Mouse (Mus musculus): ENCODE data around the gene Insm2. TPM values are rescaled to one million over a fixed set of nuclear protein-coding genes. Genes with fewer than 3 reads are reported as not detected.

Gene Insm2
- polyA plus RNA-seq, 1 experiment = not detected

DNA sequence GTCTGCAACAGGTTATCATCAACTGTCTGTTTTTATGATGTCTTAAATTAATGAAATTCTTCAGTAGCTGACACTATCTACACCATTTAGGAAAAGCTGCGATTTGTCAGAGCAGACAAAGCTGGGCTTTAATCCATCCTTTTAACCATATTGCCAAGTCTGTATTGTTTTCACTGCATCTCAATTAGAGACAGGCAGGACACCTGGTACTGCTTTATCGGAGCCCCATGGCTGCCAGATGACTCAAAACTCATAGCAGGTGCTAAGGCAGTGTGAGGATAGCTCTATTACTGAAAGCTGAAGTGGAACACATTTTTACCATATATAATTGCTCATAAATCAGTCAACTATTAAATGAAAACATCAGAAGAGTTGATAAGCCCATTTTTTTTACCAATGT is 21.1 kb downstream of the Insm2 start:
- TF ChIP-seq FOSL1 (IDR thresholded peaks at IDR 0.05; ENCODE audit: insufficient read depth, low read length, poor library complexity, severe bottlenecking) (no peak), MYOD1 (IDR thresholded peaks at IDR 0.05; ENCODE audit: control insufficient read depth, insufficient read length, low read depth) (no peak), USF1 (IDR thresholded peaks at IDR 0.05; ENCODE audit: low read depth) (no peak), CTCF (IDR thresholded peaks at IDR 0.05; ENCODE audit: control insufficient read depth, insufficient read depth, insufficient read length) (no peak), CEBPB (IDR thresholded peaks at IDR 0.05; ENCODE audit: low read depth) (no peak), MYOG (IDR thresholded peaks at IDR 0.05; ENCODE audit: control insufficient read depth, extremely low read depth, insufficient read length) (no peak), MAX (IDR thresholded peaks at IDR 0.05) (no peak)
- Histone ChIP-seq H3ac (ENCODE audit: control insufficient read depth, insufficient read length, low read depth) (no peak overlapping the region), H3K27me3 (ENCODE audit: control insufficient read depth, insufficient read depth, insufficient read length) (no peaks in the 10 kb centered on the region), H3K4me3 (ENCODE audit: insufficient read depth, poor library complexity, severe bottlenecking) (no peak overlapping the region), H3K79me2 (ENCODE audit: control insufficient read depth, insufficient read depth) (no peaks in the 10 kb centered on the region), H3K79me3 (ENCODE audit: low read depth) (no peaks in the 10 kb centered on the region), H3K36me3 (ENCODE audit: control insufficient read depth, insufficient read depth) (no peaks in the 10 kb centered on the region)

DNA sequence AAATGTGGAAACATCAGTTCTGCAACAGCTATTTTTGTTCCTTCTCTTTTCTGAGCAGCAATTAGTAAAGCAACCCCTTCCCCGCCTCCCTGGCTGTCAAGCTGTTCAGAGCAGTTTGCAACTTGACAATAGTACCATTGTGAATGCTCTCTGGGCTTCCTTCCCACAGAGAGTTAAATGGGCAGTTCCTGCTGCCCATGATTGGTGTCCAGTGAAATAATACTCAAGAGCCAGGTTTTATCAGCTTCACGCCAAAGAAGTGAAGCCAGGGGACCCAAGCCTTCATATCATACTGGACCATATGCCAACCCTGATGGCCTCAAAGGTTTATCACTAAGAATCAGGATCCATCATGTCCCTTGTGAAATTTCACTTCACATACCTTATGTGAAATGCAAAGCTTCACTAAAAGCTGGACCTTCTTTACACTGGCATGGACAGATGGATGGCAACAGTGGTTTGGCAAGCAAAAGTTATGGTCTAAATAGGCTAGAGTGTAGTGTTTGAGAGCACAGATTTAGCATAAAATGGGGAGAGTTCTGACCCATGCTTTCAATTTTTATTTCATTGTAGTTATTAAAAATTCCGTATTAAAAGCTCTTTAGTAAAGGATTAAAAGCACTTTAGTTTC is 23.5 kb downstream of the Insm2 start:
- TF ChIP-seq MYOD1 (IDR thresholded peaks at IDR 0.05; ENCODE audit: control insufficient read depth, insufficient read length, low read depth) = no peak
- TF ChIP-seq CEBPB (IDR thresholded peaks at IDR 0.05; ENCODE audit: low read depth) = no peak
- no peak for TF ChIP-seq USF1 (IDR thresholded peaks at IDR 0.05; ENCODE audit: low read depth)
- TF ChIP-seq MYOG (IDR thresholded peaks at IDR 0.05; ENCODE audit: control insufficient read depth, extremely low read depth, insufficient read length) = no peak
- no peak for TF ChIP-seq FOSL1 (IDR thresholded peaks at IDR 0.05; ENCODE audit: insufficient read depth, low read length, poor library complexity, severe bottlenecking)
- no peak for TF ChIP-seq CTCF (IDR thresholded peaks at IDR 0.05; ENCODE audit: control insufficient read depth, insufficient read depth, insufficient read length)
- TF ChIP-seq MAX (IDR thresholded peaks at IDR 0.05) = no peak
- Histone ChIP-seq H3ac (ENCODE audit: control insufficient read depth, insufficient read length, low read depth) (no peak overlapping the region), H3K79me3 (ENCODE audit: low read depth) (no peaks in the 10 kb centered on the region), H3K36me3 (ENCODE audit: control insufficient read depth, insufficient read depth) (no peaks in the 10 kb centered on the region), H3K27me3 (ENCODE audit: control insufficient read depth, insufficient read depth, insufficient read length) (no peaks in the 10 kb centered on the region), H3K79me2 (ENCODE audit: control insufficient read depth, insufficient read depth) (no peaks in the 10 kb centered on the region), H3K4me3 (ENCODE audit: insufficient read depth, poor library complexity, severe bottlenecking) (no peak overlapping the region)

DNA sequence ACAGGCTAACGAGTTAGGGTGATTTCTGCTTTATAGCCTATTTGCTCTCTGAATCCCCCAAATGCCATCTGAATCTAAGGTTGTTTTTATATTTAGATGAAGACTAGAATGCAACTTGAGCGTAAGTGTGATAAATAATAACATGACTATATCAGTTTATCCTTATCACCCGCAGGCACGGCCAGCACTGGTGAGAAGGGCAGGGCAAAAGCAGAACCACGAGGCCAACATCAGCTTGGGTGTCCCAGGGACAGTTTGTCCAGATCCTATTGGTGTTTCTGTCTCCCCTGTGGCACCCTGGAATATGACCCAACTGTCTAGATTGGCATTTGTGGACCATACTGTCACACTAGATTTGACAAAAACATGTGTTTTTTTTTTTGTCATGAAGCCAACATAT is 24.0 kb downstream of the Insm2 start:
- Histone ChIP-seq H3K4me3 (ENCODE audit: insufficient read depth, poor library complexity, severe bottlenecking) (no peak overlapping the region), H3K27me3 (ENCODE audit: control insufficient read depth, insufficient read depth, insufficient read length) (no peaks in the 10 kb centered on the region), H3ac (ENCODE audit: control insufficient read depth, insufficient read length, low read depth) (no peak overlapping the region), H3K79me3 (ENCODE audit: low read depth) (no peaks in the 10 kb centered on the region), H3K79me2 (ENCODE audit: control insufficient read depth, insufficient read depth) (no peaks in the 10 kb centered on the region), H3K36me3 (ENCODE audit: control insufficient read depth, insufficient read depth) (no peaks in the 10 kb centered on the region)
- TF ChIP-seq FOSL1 (IDR thresholded peaks at IDR 0.05; ENCODE audit: insufficient read depth, low read length, poor library complexity, severe bottlenecking) (no peak), MYOG (IDR thresholded peaks at IDR 0.05; ENCODE audit: control insufficient read depth, extremely low read depth, insufficient read length) (no peak), USF1 (IDR thresholded peaks at IDR 0.05; ENCODE audit: low read depth) (no peak), MYOD1 (IDR thresholded peaks at IDR 0.05; ENCODE audit: control insufficient read depth, insufficient read length, low read depth) (no peak), CEBPB (IDR thresholded peaks at IDR 0.05; ENCODE audit: low read depth) (no peak), MAX (IDR thresholded peaks at IDR 0.05) (no peak), CTCF (IDR thresholded peaks at IDR 0.05; ENCODE audit: control insufficient read depth, insufficient read depth, insufficient read length) (no peak)

DNA sequence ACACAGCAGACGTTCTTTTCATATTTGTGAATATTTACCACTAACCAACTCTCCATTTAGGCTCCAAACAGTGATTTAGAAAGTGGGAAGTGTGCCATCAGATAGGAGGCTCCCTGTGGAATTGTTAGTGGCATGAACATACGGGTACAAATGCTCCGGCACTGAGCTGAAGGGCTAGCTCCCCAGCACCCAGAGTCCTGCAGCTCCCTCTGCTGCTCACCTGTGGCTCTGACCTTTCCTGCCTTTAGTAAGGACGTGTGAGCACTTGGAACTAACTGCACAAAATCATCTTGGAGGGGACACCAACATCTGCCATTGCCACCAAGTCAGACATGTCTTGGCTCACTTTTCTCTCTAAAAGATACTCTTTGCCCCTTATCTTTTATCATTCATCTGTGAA is 27.5 kb downstream of the Insm2 start:
- Histone ChIP-seq H3K27me3 (ENCODE audit: control insufficient read depth, insufficient read depth, insufficient read length) (no peaks in the 10 kb centered on the region), H3K4me3 (ENCODE audit: insufficient read depth, poor library complexity, severe bottlenecking) (no peak overlapping the region), H3K36me3 (ENCODE audit: control insufficient read depth, insufficient read depth) (no peaks in the 10 kb centered on the region), H3ac (ENCODE audit: control insufficient read depth, insufficient read length, low read depth) (no peak overlapping the region), H3K79me3 (ENCODE audit: low read depth) (no peaks in the 10 kb centered on the region), H3K79me2 (ENCODE audit: control insufficient read depth, insufficient read depth) (no peaks in the 10 kb centered on the region)
- TF ChIP-seq CEBPB (IDR thresholded peaks at IDR 0.05; ENCODE audit: low read depth) = no peak
- no peak for TF ChIP-seq MYOD1 (IDR thresholded peaks at IDR 0.05; ENCODE audit: control insufficient read depth, insufficient read length, low read depth)
- TF ChIP-seq USF1 (IDR thresholded peaks at IDR 0.05; ENCODE audit: low read depth) = no peak
- TF ChIP-seq FOSL1 (IDR thresholded peaks at IDR 0.05; ENCODE audit: insufficient read depth, low read length, poor library complexity, severe bottlenecking) = no peak
- TF ChIP-seq CTCF (IDR thresholded peaks at IDR 0.05; ENCODE audit: control insufficient read depth, insufficient read depth, insufficient read length) = peak; percentile 14
- no peak for TF ChIP-seq MYOG (IDR thresholded peaks at IDR 0.05; ENCODE audit: control insufficient read depth, extremely low read depth, insufficient read length)

- no peak overlapping the region for H3K4me3 ChIP-seq (ENCODE audit: insufficient read depth, poor library complexity, severe bottlenecking)
- no peak overlapping the region for H3ac ChIP-seq (ENCODE audit: control insufficient read depth, insufficient read length, low read depth)
- no peaks in the 10 kb centered on the region for H3K79me3 ChIP-seq (ENCODE audit: low read depth)
- no peaks in the 10 kb centered on the region for H3K79me2 ChIP-seq (ENCODE audit: control insufficient read depth, insufficient read depth)
- no peak for TF ChIP-seq CTCF (IDR thresholded peaks at IDR 0.05; ENCODE audit: control insufficient read depth, insufficient read depth, insufficient read length)
- no peak for TF ChIP-seq MYOD1 (IDR thresholded peaks at IDR 0.05; ENCODE audit: control insufficient read depth, insufficient read length, low read depth)
- no peak for TF ChIP-seq CEBPB (IDR thresholded peaks at IDR 0.05; ENCODE audit: low read depth)
- no peak for TF ChIP-seq USF1 (IDR thresholded peaks at IDR 0.05; ENCODE audit: low read depth)
- no peak for TF ChIP-seq MYOG (IDR thresholded peaks at IDR 0.05; ENCODE audit: control insufficient read depth, extremely low read depth, insufficient read length)
- TF ChIP-seq FOSL1 (IDR thresholded peaks at IDR 0.05; ENCODE audit: insufficient read depth, low read length, poor library complexity, severe bottlenecking) = no peak
- no peak for TF ChIP-seq MAX (IDR thresholded peaks at IDR 0.05)
- H3K36me3 ChIP-seq (ENCODE audit: control insufficient read depth, insufficient read depth) = no peaks in the 10 kb centered on the region
- no peaks in the 10 kb centered on the region for H3K27me3 ChIP-seq (ENCODE audit: control insufficient read depth, insufficient read depth, insufficient read length)
These were observed 48.8 kb downstream of the Insm2 start for GRCm38 (mm10) chr12:55648011-55648525.

Other genes starting within 250 kb of the Insm2 start
- gene Psma6, start 215.2 kb upstream of the Insm2 start, polyA plus RNA-seq (2012; fragmentation: generic; extraction: Trizol) = 312 TPM
- gene Nfkbia, start 106.8 kb upstream of the Insm2 start, polyA plus RNA-seq (2012; fragmentation: generic; extraction: Trizol) = 43.2 TPM
- gene Aldoart2, start 34.2 kb upstream of the Insm2 start, polyA plus RNA-seq (2012; fragmentation: generic; extraction: Trizol) = not detected
- 3.6 TPM for gene Ralgapa1, start 221.7 kb downstream of the Insm2 start, polyA plus RNA-seq (2012; fragmentation: generic; extraction: Trizol)
- 22.5 TPM for gene Brms1l, start 236.9 kb downstream of the Insm2 start, polyA plus RNA-seq (2012; fragmentation: generic; extraction: Trizol)